Mouse (Mus musculus): ENCODE data around the gene Shisa9. TPM values are rescaled to one million over a fixed set of nuclear protein-coding genes. Genes with fewer than 3 reads are reported as not detected.

Shisa9 gene
- polyA plus RNA-seq, 2 experiments, result 0.21 to 0.27 TPM

GRCm38 (mm10) chr16:11984271-11984791, 418 bp downstream of the Shisa9 start:
- peak overlapping the region; percentile 46 for H3K4me2 ChIP-seq (ENCODE audit: low read depth)
- TF ChIP-seq CTCF (IDR thresholded peaks at IDR 0.05; ENCODE audit: low read depth), result no peak
- no peak for TF ChIP-seq EP300 (IDR thresholded peaks at IDR 0.05; ENCODE audit: low read depth)
- DNase-seq (ENCODE audit: low read depth in 3 of 3, low spot score in 3 of 3), result no peak
- no peaks in the 10 kb centered on the region for H3K4me1 ChIP-seq (replicated peaks; ENCODE audit: control insufficient read depth in 2 of 2, insufficient read depth in 2 of 2, low read length in 1 of 2)
- WGBS (ENCODE audit: insufficient replicate concordance), result 1% methylated on average over 74 of the region's 76 CpGs
- peaks cover 60% of the 10 kb centered on the region for H3K27me3 ChIP-seq (ENCODE audit: control insufficient read depth, insufficient read depth, low read length)
- H3K27ac ChIP-seq, result no peak overlapping the region
- ATAC-seq (ENCODE audit: insufficient read depth), result no peak
- no peaks in the 10 kb centered on the region for H3K9me3 ChIP-seq (ENCODE audit: control insufficient read depth, low read length)
- H3K4me3 ChIP-seq (ENCODE audit: insufficient read depth in 1 of 2, low read depth in 2 of 2, low read length in 2 of 2), result peak overlapping the region; percentile 24 to 40; a peak in 3 of 4 replicates
- H3K36me3 ChIP-seq (replicated peaks; ENCODE audit: control insufficient read depth, insufficient read depth, low read depth), result no peaks in the 10 kb centered on the region
- H3K9ac ChIP-seq (replicated peaks), result no peak overlapping the region

- Histone ChIP-seq H3K4me1 (replicated peaks; ENCODE audit: control insufficient read depth in 2 of 2, insufficient read depth in 2 of 2, low read length in 1 of 2) (no peaks in the 10 kb centered on the region), H3K4me3 (ENCODE audit: insufficient read depth in 1 of 2, low read depth in 2 of 2, low read length in 2 of 2) (no peak overlapping the region), H3K4me2 (ENCODE audit: low read depth) (no peak overlapping the region), H3K9me3 (ENCODE audit: control insufficient read depth, low read length) (no peaks in the 10 kb centered on the region), H3K36me3 (replicated peaks; ENCODE audit: control insufficient read depth, insufficient read depth, low read depth) (no peaks in the 10 kb centered on the region), H3K9ac (replicated peaks) (no peak overlapping the region), H3K27ac (no peak overlapping the region), H3K27me3 (ENCODE audit: control insufficient read depth, insufficient read depth, low read length) (peaks cover 53% of the 10 kb centered on the region)
- DNase-seq (ENCODE audit: low read depth in 3 of 3, low spot score in 3 of 3), result no peak
- whole genome bisulfite sequencing (ENCODE audit: insufficient replicate concordance), result 68% methylated on average over 4 of the region's 4 CpGs
- no peak for ATAC-seq (ENCODE audit: insufficient read depth)
- no peak for TF ChIP-seq CTCF (IDR thresholded peaks at IDR 0.05; ENCODE audit: low read depth)
- no peak for TF ChIP-seq EP300 (IDR thresholded peaks at IDR 0.05; ENCODE audit: low read depth)
Observed at GRCm38 (mm10) chr16:11987056-11987455, 3.1 kb downstream of the Shisa9 start.

GRCm38 (mm10) chr16:12005177-12005576, 21.3 kb downstream of the Shisa9 start:
- Histone ChIP-seq H3K9ac (replicated peaks) (no peak overlapping the region), H3K4me1 (replicated peaks; ENCODE audit: control insufficient read depth in 2 of 2, insufficient read depth in 2 of 2, low read length in 1 of 2) (no peaks in the 10 kb centered on the region), H3K27me3 (ENCODE audit: control insufficient read depth, insufficient read depth, low read length) (no peaks in the 10 kb centered on the region), H3K27ac (no peak overlapping the region), H3K4me3 (ENCODE audit: insufficient read depth in 1 of 2, low read depth in 2 of 2, low read length in 2 of 2) (no peak overlapping the region), H3K9me3 (ENCODE audit: control insufficient read depth, low read length) (no peaks in the 10 kb centered on the region), H3K36me3 (replicated peaks; ENCODE audit: control insufficient read depth, insufficient read depth, low read depth) (no peaks in the 10 kb centered on the region), H3K4me2 (ENCODE audit: low read depth) (no peak overlapping the region)
- TF ChIP-seq EP300 (IDR thresholded peaks at IDR 0.05; ENCODE audit: low read depth) (no peak), CTCF (IDR thresholded peaks at IDR 0.05; ENCODE audit: low read depth) (no peak)
- DNase-seq (ENCODE audit: low read depth in 3 of 3, low spot score in 3 of 3) (no peak), ATAC-seq (ENCODE audit: insufficient read depth) (no peak)
- 24% methylated on average over 2 of the region's 2 CpGs for WGBS (ENCODE audit: insufficient replicate concordance)

- Histone ChIP-seq H3K4me2 (ENCODE audit: low read depth) (no peak overlapping the region), H3K9ac (replicated peaks) (no peak overlapping the region), H3K27ac (no peak overlapping the region), H3K4me1 (replicated peaks; ENCODE audit: control insufficient read depth in 2 of 2, insufficient read depth in 2 of 2, low read length in 1 of 2) (no peaks in the 10 kb centered on the region), H3K27me3 (ENCODE audit: control insufficient read depth, insufficient read depth, low read length) (no peaks in the 10 kb centered on the region), H3K36me3 (replicated peaks; ENCODE audit: control insufficient read depth, insufficient read depth, low read depth) (no peaks in the 10 kb centered on the region), H3K4me3 (ENCODE audit: insufficient read depth in 1 of 2, low read depth in 2 of 2, low read length in 2 of 2) (no peak overlapping the region), H3K9me3 (ENCODE audit: control insufficient read depth, low read length) (no peaks in the 10 kb centered on the region)
- TF ChIP-seq EP300 (IDR thresholded peaks at IDR 0.05; ENCODE audit: low read depth) (no peak), CTCF (IDR thresholded peaks at IDR 0.05; ENCODE audit: low read depth) (no peak)
- 54% methylated on average over 3 of the region's 3 CpGs for WGBS (ENCODE audit: insufficient replicate concordance)
- ATAC-seq (ENCODE audit: insufficient read depth) (no peak), DNase-seq (ENCODE audit: low read depth in 3 of 3, low spot score in 3 of 3) (no peak)
Observed at GRCm38 (mm10) chr16:12010136-12010535, 26.2 kb downstream of the Shisa9 start.

GRCm38 (mm10) chr16:12012747-12013146, 28.8 kb downstream of the Shisa9 start:
- 53% methylated on average over 2 of the region's 2 CpGs for WGBS (ENCODE audit: insufficient replicate concordance)
- no peak for DNase-seq (ENCODE audit: low read depth in 3 of 3, low spot score in 3 of 3)

More at GRCm38 (mm10) chr16:12012747-12013146, 28.8 kb downstream of the Shisa9 start:
- no peak overlapping the region for H3K27ac ChIP-seq
- H3K4me2 ChIP-seq (ENCODE audit: low read depth), result no peak overlapping the region
- H3K9me3 ChIP-seq (ENCODE audit: control insufficient read depth, low read length), result no peaks in the 10 kb centered on the region
- TF ChIP-seq EP300 (IDR thresholded peaks at IDR 0.05; ENCODE audit: low read depth), result no peak
- H3K36me3 ChIP-seq (replicated peaks; ENCODE audit: control insufficient read depth, insufficient read depth, low read depth), result no peaks in the 10 kb centered on the region
- no peaks in the 10 kb centered on the region for H3K4me1 ChIP-seq (replicated peaks; ENCODE audit: control insufficient read depth in 2 of 2, insufficient read depth in 2 of 2, low read length in 1 of 2)
- no peak overlapping the region for H3K9ac ChIP-seq (replicated peaks)
- H3K27me3 ChIP-seq (ENCODE audit: control insufficient read depth, insufficient read depth, low read length), result no peaks in the 10 kb centered on the region
- no peak overlapping the region for H3K4me3 ChIP-seq (ENCODE audit: insufficient read depth in 1 of 2, low read depth in 2 of 2, low read length in 2 of 2)
- ATAC-seq (ENCODE audit: insufficient read depth), result no peak

Data from liver, embryonic 14.5 days (tissue).